Mouse (Mus musculus) olfactory bulb, adult 2 months (tissue): Measurements from ENCODE around the gene Ttc9c. TPM values are rescaled to one million over a fixed set of nuclear protein-coding genes. Genes with fewer than 3 reads are reported as not detected.

Experiments used
- H3K27ac ChIP-seq: fragments of 200-500 bp; 2 replicates; pipeline ENCODE4 v1.5.1; 2012; ENCODE audit warnings: low read depth, low read length; ENCODE audit not compliant: insufficient read depth
- H3K4me1 ChIP-seq: fragments of 200-500 bp; 2 replicates; pipeline ENCODE4 v1.6.1; 2012; ENCODE audit warnings: low read length; ENCODE audit not compliant: control insufficient read depth, insufficient read depth
- H3K4me3 ChIP-seq: fragments of 200-500 bp; 2 replicates; pipeline ENCODE4 v1.5.1; 2012; ENCODE audit warnings: mild to moderate bottlenecking, low read depth, low read length, moderate library complexity; ENCODE audit not compliant: insufficient read depth
- CTCF ChIP-seq: fragments of 200-500 bp; IDR thresholded peaks from 2 replicates; pipeline ENCODE4 v1.5.1; 2012; ENCODE audit warnings: low read depth, mild to moderate bottlenecking, low read length, moderate library complexity; ENCODE audit not compliant: insufficient read depth
- POLR2A ChIP-seq: fragments of 200-500 bp; IDR thresholded peaks from 2 replicates; pipeline ENCODE4 v1.6.1; 2012; ENCODE audit warnings: mild to moderate bottlenecking, low read depth, low read length, moderate library complexity; ENCODE audit not compliant: insufficient read depth
- WGBS: fragments of 180-500 bp; shearing (Covaris S2); methylation state at CpG from one replicate; pipeline ENCODE4 v1.1.7; 2018; 5-methylcytosine and 5-hydroxymethylcytosine counted together
- polyA plus RNA-seq: library from polyadenylated mRNA; stranded (reverse); fragments of >200 nt; gene quantifications from 2 replicates; pipeline ENCODE4 v1.2.4, GENCODE M21; 2012; ENCODE audit warnings: low replicate concordance; ENCODE audit not compliant: missing spikeins, insufficient read depth, insufficient read length

Gene Ttc9c
- polyA plus RNA-seq: not detected in 2 replicates

- peaks cover 2% of the 10 kb centered on the region; the same call in 1 of the 2 replicates for H3K4me1 ChIP-seq
- TF ChIP-seq POLR2A (peak; percentile 52; the same call in 1 of the 2 replicates), CTCF (no peak)
- peak within 1 kb of the TSS; percentile 99 for H3K27ac ChIP-seq
- WGBS: under 1% methylated on average over 33 of the region's 33 CpGs
- peak within 1 kb of the TSS; percentile 84 for H3K4me3 ChIP-seq
These were observed at the start of gene Ttc9c for GRCm38 (mm10) chr19:8818801-8819595. Gene Ttc9c (minus strand): TSS chr19:8819333.

DNA sequence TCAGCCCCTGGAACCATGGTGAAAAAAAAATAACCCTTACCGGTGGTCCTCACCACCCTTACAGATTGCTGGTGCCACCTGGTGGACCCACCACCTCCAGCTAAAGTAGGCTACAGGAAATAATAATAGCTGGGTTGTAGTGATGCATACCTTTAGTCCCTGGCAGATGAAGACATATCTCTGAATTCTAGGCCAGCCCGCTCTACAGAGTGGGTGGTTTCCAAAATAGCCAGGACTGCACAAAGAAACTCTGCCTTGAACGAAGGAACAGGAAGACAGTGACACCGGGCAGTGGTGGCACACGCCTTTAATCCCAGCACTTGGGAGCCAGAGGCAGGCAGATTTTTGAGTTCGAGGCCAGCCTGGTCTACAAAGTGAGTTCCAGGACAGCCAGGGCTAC lies 45.1 kb upstream of the Ttc9c start:
- Histone ChIP-seq H3K4me1 (no peaks in the 10 kb centered on the region), H3K27ac (no peak overlapping the region), H3K4me3 (no peak overlapping the region)
- TF ChIP-seq POLR2A (no peak), CTCF (no peak)
- 71% methylated on average over 6 of the region's 6 CpGs for WGBS

DNA sequence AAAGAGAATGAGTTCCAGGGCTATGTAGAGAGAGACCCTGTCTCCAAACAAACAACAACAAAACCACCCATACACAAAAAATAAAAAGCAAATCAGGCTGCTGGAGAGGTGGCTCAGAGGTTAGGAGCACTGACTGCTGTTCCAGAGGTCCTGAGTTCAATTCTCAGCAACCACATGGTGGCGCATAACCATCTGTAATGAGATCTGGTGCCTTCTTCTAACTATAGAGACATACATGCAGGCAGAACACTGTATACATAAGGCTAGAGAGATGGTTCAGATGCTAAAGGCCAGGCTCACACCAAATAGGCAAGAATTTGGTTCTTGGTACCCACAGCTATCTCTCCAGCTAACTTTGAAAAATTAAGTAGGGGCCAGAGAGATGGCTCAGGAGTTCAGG lies 39.9 kb upstream of the Ttc9c start:
- 28% methylated on average over 1 of the region's 1 CpGs for WGBS
- TF ChIP-seq POLR2A (no peak), CTCF (no peak)
- Histone ChIP-seq H3K4me3 (no peak overlapping the region), H3K4me1 (no peaks in the 10 kb centered on the region), H3K27ac (no peak overlapping the region)

DNA sequence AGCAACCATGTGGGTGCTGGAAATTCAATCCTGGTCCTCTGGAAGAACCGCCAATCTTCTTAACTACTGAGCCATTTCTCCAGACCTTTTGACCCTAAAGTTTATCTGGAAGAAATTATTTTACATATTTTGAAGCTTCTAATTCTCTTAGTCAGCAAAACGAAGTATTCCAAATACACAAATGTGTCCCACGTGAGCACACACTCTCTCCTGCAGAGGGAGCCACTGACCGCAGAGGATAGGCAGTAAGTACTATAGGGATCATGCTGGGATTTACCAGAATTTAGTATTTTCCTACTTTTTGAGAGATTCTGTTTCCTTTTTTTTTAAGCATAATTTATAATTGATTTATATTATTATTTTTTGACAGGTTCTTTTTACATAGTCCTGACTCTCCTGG lies 38.6 kb upstream of the Ttc9c start:
- H3K27ac ChIP-seq: no peak overlapping the region
- WGBS: 39% methylated on average over 4 of the region's 4 CpGs
- no peaks in the 10 kb centered on the region for H3K4me1 ChIP-seq
- TF ChIP-seq POLR2A (no peak), CTCF (no peak)
- H3K4me3 ChIP-seq: no peak overlapping the region

DNA sequence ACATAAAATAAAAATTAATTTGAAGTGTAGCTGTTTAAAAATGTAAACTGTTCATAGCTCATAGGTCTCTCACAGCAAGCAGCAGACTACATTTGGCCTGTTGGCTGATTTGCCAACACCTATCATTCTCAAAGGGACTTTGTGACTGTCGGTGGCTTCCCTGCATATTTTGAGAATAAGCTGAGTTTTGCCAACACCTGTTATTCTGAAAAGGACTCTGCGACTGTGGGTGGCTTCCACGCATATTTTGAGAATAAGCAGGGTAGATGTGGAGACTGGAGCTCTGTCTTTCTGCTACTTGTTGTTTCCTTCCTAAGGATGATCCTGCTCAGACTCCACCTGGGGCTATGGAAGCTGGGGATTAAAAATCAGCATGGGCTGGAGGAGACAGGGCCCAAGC lies 34.0 kb upstream of the Ttc9c start:
- Histone ChIP-seq H3K27ac (no peak overlapping the region), H3K4me3 (no peak overlapping the region), H3K4me1 (peaks cover 11% of the 10 kb centered on the region)
- no peak for TF ChIP-seq POLR2A
- 80% methylated on average over 3 of the region's 3 CpGs for WGBS

- Histone ChIP-seq H3K27ac (no peak overlapping the region), H3K4me1 (peaks cover 11% of the 10 kb centered on the region), H3K4me3 (no peak overlapping the region)
- TF ChIP-seq POLR2A (no peak), CTCF (no peak)
- 59% methylated on average over 10 of the region's 10 CpGs for WGBS
These were observed 33.2 kb upstream of the Ttc9c start for GRCm38 (mm10) chr19:8852236-8852928.

DNA sequence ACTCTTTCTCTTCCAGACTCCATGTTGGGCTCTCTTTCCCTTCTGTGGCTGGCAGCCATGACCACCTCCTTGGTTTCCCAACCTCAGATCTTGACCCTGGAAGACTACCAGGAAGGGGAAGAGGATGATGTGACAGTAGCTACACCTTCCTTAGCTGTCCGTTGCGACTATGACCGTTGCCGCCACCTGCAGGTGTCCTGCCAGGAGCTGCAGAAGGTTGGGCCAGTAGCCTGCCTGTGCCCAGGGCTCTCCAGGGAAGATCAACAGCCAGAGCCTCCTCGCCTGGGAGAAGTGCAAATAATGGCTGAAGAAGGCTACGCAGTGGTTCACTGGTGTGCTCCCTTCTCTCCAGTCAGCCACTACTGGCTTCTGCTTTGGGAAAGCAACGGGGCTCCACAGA lies 32.5 kb upstream of the Ttc9c start:
- TF ChIP-seq CTCF (no peak), POLR2A (no peak)
- Histone ChIP-seq H3K27ac (no peak overlapping the region), H3K4me1 (peaks cover 11% of the 10 kb centered on the region), H3K4me3 (no peak overlapping the region)
- WGBS: 63% methylated on average over 7 of the region's 7 CpGs

DNA sequence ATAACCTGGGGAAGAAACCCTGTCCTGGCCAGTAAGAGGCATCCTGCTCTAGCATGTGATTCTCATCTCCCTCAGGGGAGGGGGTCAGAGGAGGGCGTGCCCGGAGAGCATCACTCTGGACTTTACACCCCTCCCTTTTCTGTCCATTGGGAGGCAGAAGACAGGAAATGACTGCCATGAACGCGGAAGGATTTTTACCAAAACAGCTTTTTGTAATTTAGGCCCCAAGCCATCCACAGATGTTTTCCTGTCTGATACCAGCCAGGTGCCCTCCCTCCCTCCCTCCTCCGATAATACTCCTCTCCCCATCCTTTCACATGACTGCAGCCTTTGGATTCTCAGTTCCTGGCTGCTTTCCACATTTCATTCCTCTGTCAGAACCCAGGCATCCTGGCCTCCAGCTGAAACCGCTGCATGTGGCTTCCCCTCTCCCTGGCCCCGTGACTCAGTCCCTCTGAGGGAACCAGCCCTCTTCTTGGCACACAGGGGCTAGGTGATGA lies 31.3 kb upstream of the Ttc9c start, which contains the start of gene Lrrn4cl:
Gene Lrrn4cl (plus strand): TSS at position 367 of the 500 bp plus-strand sequence.
- Histone ChIP-seq H3K4me3 (no peak within 1 kb of the TSS), H3K4me1 (peaks cover 11% of the 10 kb centered on the region), H3K27ac (no peak within 1 kb of the TSS)
- 19% methylated on average over 7 of the region's 7 CpGs for WGBS
- TF ChIP-seq POLR2A (no peak), CTCF (no peak)

- peaks cover 11% of the 10 kb centered on the region for H3K4me1 ChIP-seq
- H3K27ac ChIP-seq: no peak overlapping the region
- no peak overlapping the region for H3K4me3 ChIP-seq
- 85% methylated on average over 5 of the region's 5 CpGs for WGBS
- TF ChIP-seq CTCF (no peak), POLR2A (no peak)
These were observed 29.2 kb upstream of the Ttc9c start for GRCm38 (mm10) chr19:8848356-8848755.
